Comparison of ENCODE assay signal across 22 mouse cellular contexts in genomic region chr5:143476013-143476412, GRCm38 (mm10). TPM values are rescaled to one million over a fixed set of nuclear protein-coding genes. Genes with fewer than 3 reads are reported as not detected.
A peak's percentile ranks its signal among the peaks of the same experiment; 100 is the strongest.
DNase-seq lines count a peak whose midpoint lies in the region; ATAC-seq and TF ChIP-seq lines count a peak whose summit lies in the region.
"Had no signal": no experiment of that assay in that cellular context is flagged by ENCODE, and none has a peak within 500 bp of the region (broad histone marks: within the 10 kb centered on the region; RNA-seq: fewer than 3 reads in every experiment).

No protein-coding gene starts in this region.

- H3K36me3 ChIP-seq in stomach, postnatal 0 days (ENCODE audit: control insufficient read depth, insufficient read depth, low read length), result 0 out of 2 replicates have a peak, but pooled peaks cover 2% of the 10 kb centered on the region

- no peak for TF ChIP-seq EP300 in stomach, postnatal 0 days (optimal IDR thresholded peaks at IDR 0.05)

- H3K27ac ChIP-seq in brown adipose tissue, adult 24 weeks (replicated peaks; ENCODE audit: low read depth, low read length), result 0 out of 2 replicates have a peak overlapping the region, but pooled peaks have one; percentile 13
- H3K27ac ChIP-seq in stomach, postnatal 0 days (replicated peaks), result no peak overlapping the region
- H3K27ac ChIP-seq: forebrain, embryonic 10.5 days; heart, embryonic 13.5 days; hindbrain, embryonic 12.5 days; hindbrain, embryonic 15.5 days had no signal

- TF ChIP-seq CTCF in stomach, postnatal 0 days (IDR thresholded peaks at IDR 0.05; ENCODE audit: low read depth), result no peak

- no peaks in the 10 kb centered on the region for H3K27me3 ChIP-seq in stomach, postnatal 0 days (ENCODE audit: control insufficient read depth, insufficient read depth, low read length)
- H3K27me3 ChIP-seq: CH12.LX; heart, embryonic 13.5 days; hindbrain, embryonic 12.5 days; hindbrain, embryonic 15.5 days; Patski had no signal

- peak; percentile 84 for DNase-seq in heart, adult 11 months
- DNase-seq in heart, adult 18-20 months, result no peak
- DNase-seq in testis, postnatal 10 days (ENCODE audit: low spot score), result peak; percentile 35
- DNase-seq in testis, postnatal 14 days (ENCODE audit: low spot score), result no peak
- DNase-seq in stomach, postnatal 0 days (ENCODE audit: low spot score), result peak; percentile 8
- no peak for DNase-seq in frontal cortex, postnatal 14 days (ENCODE audit: low spot score in 2 of 2)
- DNase-seq: adrenal gland, postnatal 10 days; B cell, adult 2 months; cerebellum, adult 18-20 months; cerebellum, adult 9-10 months; cerebellum, postnatal 14 days; gastrocnemius, postnatal 10 days; gastrocnemius, postnatal 36 days had no signal

- no peak overlapping the region for H3K9ac ChIP-seq in stomach, postnatal 0 days (ENCODE audit: low read length)
- H3K9ac ChIP-seq: heart, embryonic 13.5 days; hindbrain, embryonic 12.5 days; hindbrain, embryonic 15.5 days had no signal

- no peak overlapping the region for H3K4me3 ChIP-seq in brown adipose tissue, adult 24 weeks (ENCODE audit: insufficient read depth, low read depth, low read length)
- H3K4me3 ChIP-seq in stomach, postnatal 0 days (ENCODE audit: low read depth, low read length), result no peak overlapping the region
- H3K4me3 ChIP-seq: forebrain, embryonic 10.5 days; heart, embryonic 13.5 days; hindbrain, embryonic 12.5 days; hindbrain, embryonic 15.5 days had no signal

- no peak overlapping the region for H3K4me2 ChIP-seq in stomach, postnatal 0 days (replicated peaks; ENCODE audit: low read depth)
- H3K4me2 ChIP-seq: heart, embryonic 13.5 days; hindbrain, embryonic 12.5 days; hindbrain, embryonic 15.5 days had no signal

- 96% methylated on average over 6 of the region's 6 CpGs for WGBS in stomach, postnatal 0 days

- ATAC-seq in stomach, postnatal 0 days (ENCODE audit: low FRiP score, low TSS enrichment), result no peak
- ATAC-seq: forebrain, embryonic 14.5 days had no signal

- H3K9me3 ChIP-seq in stomach, postnatal 0 days (ENCODE audit: control insufficient read depth, low read length), result no peaks in the 10 kb centered on the region
- H3K9me3 ChIP-seq: forebrain, embryonic 10.5 days; G1E; heart, embryonic 13.5 days; hindbrain, embryonic 12.5 days; hindbrain, embryonic 15.5 days had no signal

- H3K4me1 ChIP-seq in brown adipose tissue, adult 24 weeks (ENCODE audit: control insufficient read depth, insufficient read depth, insufficient read length, low read length), result no peaks in the 10 kb centered on the region
- H3K4me1 ChIP-seq in stomach, postnatal 0 days (replicated peaks; ENCODE audit: control insufficient read depth, insufficient read depth), result no peaks in the 10 kb centered on the region
- H3K4me1 ChIP-seq: forebrain, embryonic 10.5 days; hindbrain, embryonic 12.5 days; hindbrain, embryonic 15.5 days had no signal

RNA-seq across cellular contexts. Expression of gene Daglb, which starts 11.6 kb away (rescaled TPM):
- 1 to 10 TPM; 8.1 to 9.6 TPM for total RNA-seq in heart, adult 18-20 months (2021)
- polyA plus RNA-seq in brown adipose tissue, adult 24 weeks (2012; ENCODE audit: insufficient read depth, insufficient read length, missing spikeins), result 3.7 and 4.8 TPM in 2 replicates
- polyA plus RNA-seq in stomach, postnatal 0 days (2015; fragmentation: Nextera tagmentation; extraction: Ambion mirVana), result 5.5 and 5.9 TPM in 2 replicates

RNA-seq across cellular contexts. Expression of gene Rac1, which starts 51.8 kb away (rescaled TPM):
- total RNA-seq in heart, adult 18-20 months (2021), result 100 to 1,000 TPM; 228 to 240 TPM
- polyA plus RNA-seq in brown adipose tissue, adult 24 weeks (2012; ENCODE audit: insufficient read depth, insufficient read length, missing spikeins), result 165 and 188 TPM in 2 replicates
- polyA plus RNA-seq in stomach, postnatal 0 days (2015; fragmentation: Nextera tagmentation; extraction: Ambion mirVana), result 345 and 377 TPM in 2 replicates

Comparison
In these comparisons a context has a peak if more than half of its experiments do, and no peak if none do; other contexts are left out.
1. DNase-seq: peak in heart, adult 11 months (single experiment), testis, postnatal 10 days (single experiment) and stomach, postnatal 0 days (single experiment); none in heart, adult 18-20 months (0 of 2), testis, postnatal 14 days (single experiment) and frontal cortex, postnatal 14 days (0 of 2).